Mouse (Mus musculus): ENCODE measurements around the gene Tmem95. TPM values are rescaled to one million over a fixed set of nuclear protein-coding genes. Genes with fewer than 3 reads are reported as not detected.
"Not testable (repeated sequence)": the region's sequence is repeated elsewhere in the genome, so short reads cannot be mapped to it uniquely, and the experiment has no call there.

Tmem95 gene
- polyA plus RNA-seq, 1 experiment from 2014 or later, result not detected

DNA sequence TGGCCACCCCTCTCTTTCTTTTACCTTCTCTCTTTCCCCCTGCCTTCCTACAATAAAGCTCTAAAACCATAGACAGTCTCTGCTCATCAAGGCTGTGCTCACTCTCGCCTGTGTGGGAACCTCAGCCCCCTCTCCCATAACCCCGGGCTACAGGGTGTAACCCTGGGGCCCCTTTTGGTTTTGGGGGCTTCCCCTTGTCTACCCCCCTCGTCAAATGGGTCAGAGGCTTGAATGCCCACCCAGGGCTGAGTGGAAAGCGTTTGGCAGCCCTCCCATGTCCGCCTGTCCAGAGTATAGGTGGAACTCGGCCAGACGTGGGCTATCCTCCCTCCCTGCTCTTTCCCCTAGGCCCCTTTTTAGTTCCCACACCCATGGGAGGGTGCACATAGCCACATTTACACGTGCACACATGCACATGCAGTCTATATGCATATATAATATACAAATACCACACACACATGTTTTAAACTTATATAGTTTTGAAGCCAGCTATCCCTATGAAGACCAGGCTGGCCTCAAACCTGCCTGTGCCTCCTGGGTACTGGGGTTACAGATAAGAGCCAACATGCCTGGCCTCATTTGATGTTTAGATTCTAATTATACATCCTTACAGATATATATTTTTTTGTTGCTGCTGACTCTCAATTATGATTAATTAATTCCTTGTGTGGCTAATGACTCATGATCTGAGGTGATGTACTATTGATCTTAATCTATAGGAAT is 13.5 kb downstream of the Tmem95 start:
- WGBS, result 46% methylated on average over 8 of the region's 8 CpGs
- Histone ChIP-seq H3K9me3 (ENCODE audit: control insufficient read depth, low read length) (no peaks in the 10 kb centered on the region), H3K4me3 (ENCODE audit: control insufficient read depth in 1 of 2, insufficient read depth in 1 of 2, low read depth in 1 of 2, low read length in 2 of 2) (no peak overlapping the region), H3K4me1 (ENCODE audit: control insufficient read depth in 2 of 2, insufficient read depth in 2 of 2, low read length in 2 of 2) (peaks cover 2 to 5% of the 10 kb centered on the region in 2 experiments; a peak in 3 of 4 replicates), H3K9ac (ENCODE audit: low read length) (no peak overlapping the region), H3K27me3 (ENCODE audit: control insufficient read depth, insufficient read depth, low read length) (no peaks in the 10 kb centered on the region), H3K27ac (replicated peaks in 1 of 2; ENCODE audit: control insufficient read depth in 1 of 2, insufficient read depth in 1 of 2, low read depth in 2 of 2, low read length in 2 of 2) (peak overlapping the region in 1 of 2 experiments; percentile 53; a peak in 1 of 4 replicates), H3K36me3 (ENCODE audit: control insufficient read depth, insufficient read depth, low read length) (no peaks in the 10 kb centered on the region), H3K4me2 (ENCODE audit: low read length) (no peak overlapping the region)
- ATAC-seq (ENCODE audit: insufficient number of reproducible peaks, insufficient read depth, low FRiP score, low read depth), result no peak

DNA sequence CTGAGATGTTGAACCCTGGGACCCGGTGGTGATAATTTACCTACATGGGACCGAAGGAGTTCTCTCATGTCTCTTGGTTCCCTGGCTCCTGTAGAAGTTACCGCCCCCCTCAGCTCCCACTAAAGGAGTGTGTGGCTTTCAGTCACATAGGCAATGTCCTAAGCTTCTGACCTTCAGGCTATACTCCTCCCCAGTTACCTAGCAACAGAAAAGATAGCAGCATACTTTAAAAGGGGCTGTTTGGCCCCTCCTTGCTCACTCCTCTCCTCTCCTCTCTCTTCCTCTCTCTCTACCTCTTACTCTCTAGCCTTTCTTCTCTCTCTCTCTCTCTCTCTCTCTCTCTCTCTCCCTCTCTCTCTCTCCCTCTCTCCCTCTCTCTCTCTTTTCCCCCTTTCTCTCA is 14.1 kb downstream of the Tmem95 start:
- H3K27ac ChIP-seq (replicated peaks in 1 of 2; ENCODE audit: control insufficient read depth in 1 of 2, insufficient read depth in 1 of 2, low read depth in 2 of 2, low read length in 2 of 2), result peak overlapping the region in 1 of 2 experiments; percentile 53; a peak in 2 of 4 replicates
- not testable (repeated sequence) for ATAC-seq (ENCODE audit: insufficient number of reproducible peaks, insufficient read depth, low FRiP score, low read depth); H3K9ac ChIP-seq (ENCODE audit: low read length); H3K4me2 ChIP-seq (ENCODE audit: low read length); H3K9me3 ChIP-seq (ENCODE audit: control insufficient read depth, low read length); H3K4me3 ChIP-seq (ENCODE audit: control insufficient read depth in 1 of 2, insufficient read depth in 1 of 2, low read depth in 1 of 2, low read length in 2 of 2); H3K27me3 ChIP-seq (ENCODE audit: control insufficient read depth, insufficient read depth, low read length); H3K36me3 ChIP-seq (ENCODE audit: control insufficient read depth, insufficient read depth, low read length); H3K4me1 ChIP-seq (ENCODE audit: control insufficient read depth in 2 of 2, insufficient read depth in 2 of 2, low read length in 2 of 2)
- 65% methylated on average over 3 of the region's 3 CpGs for WGBS

DNA sequence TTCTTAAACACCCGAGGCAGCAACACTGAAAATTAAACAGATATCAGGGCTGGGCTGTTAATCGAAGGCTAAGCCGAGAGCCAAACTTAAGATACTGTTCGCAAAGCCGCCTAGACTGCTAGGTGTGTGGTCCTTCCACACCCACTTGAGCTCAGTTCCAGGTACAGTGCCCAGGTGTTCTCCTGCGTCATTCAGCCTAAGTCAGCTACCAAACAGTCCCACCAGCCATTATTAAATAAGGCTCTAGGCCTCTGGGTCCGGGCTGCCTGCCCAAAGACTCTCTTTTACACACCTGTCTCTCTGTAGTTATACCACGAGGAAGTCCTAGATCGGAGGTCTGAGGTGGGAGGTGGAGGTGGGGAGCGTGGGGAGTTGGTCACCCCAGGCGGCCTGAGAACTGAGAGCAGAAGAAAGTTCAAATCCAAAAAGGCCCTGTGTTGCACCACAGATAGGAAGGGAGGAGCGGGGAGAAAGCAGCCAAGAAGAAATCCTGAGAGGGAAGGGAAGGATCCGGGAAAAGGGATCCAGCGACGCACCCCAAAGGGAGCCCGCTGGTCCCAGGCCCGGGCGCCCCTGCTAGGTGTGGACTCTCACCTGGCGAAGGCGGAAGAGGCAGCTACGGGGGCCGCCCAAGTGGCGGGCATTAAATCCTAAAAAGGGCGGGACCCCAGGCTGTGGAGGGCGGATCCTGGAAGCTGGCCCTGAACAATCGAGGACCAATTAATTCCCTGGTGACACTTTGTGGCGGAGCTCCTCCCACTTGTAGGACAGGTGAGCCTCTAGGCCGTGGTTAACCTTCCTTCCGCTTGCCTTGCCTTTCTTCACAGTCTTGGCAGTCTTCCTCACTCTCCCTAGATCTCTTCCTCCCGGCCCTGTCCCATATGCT is 19.5 kb downstream of the Tmem95 start, which contains the start of gene Tnk1:
TSS of gene Tnk1 (minus strand) at position 618 of the 886 bp plus-strand sequence.
- Histone ChIP-seq H3K4me1 (ENCODE audit: control insufficient read depth in 2 of 2, insufficient read depth in 2 of 2, low read length in 2 of 2) (peaks cover 4 to 6% of the 10 kb centered on the region in 2 experiments; a peak in 2 of 4 replicates), H3K4me3 (ENCODE audit: control insufficient read depth in 1 of 2, insufficient read depth in 1 of 2, low read depth in 1 of 2, low read length in 2 of 2) (no peak within 1 kb of the TSS), H3K4me2 (ENCODE audit: low read length) (no peak within 1 kb of the TSS), H3K9me3 (ENCODE audit: control insufficient read depth, low read length) (no peaks in the 10 kb centered on the region), H3K27ac (replicated peaks in 1 of 2; ENCODE audit: control insufficient read depth in 1 of 2, insufficient read depth in 1 of 2, low read depth in 2 of 2, low read length in 2 of 2) (no peak within 1 kb of the TSS), H3K27me3 (ENCODE audit: control insufficient read depth, insufficient read depth, low read length) (peaks cover 17% of the 10 kb centered on the region), H3K9ac (ENCODE audit: low read length) (no peak within 1 kb of the TSS), H3K36me3 (ENCODE audit: control insufficient read depth, insufficient read depth, low read length) (no peaks in the 10 kb centered on the region)
- ATAC-seq (ENCODE audit: insufficient number of reproducible peaks, insufficient read depth, low FRiP score, low read depth), result no peak
- whole genome bisulfite sequencing, result 27% methylated on average over 30 of the region's 30 CpGs

DNA sequence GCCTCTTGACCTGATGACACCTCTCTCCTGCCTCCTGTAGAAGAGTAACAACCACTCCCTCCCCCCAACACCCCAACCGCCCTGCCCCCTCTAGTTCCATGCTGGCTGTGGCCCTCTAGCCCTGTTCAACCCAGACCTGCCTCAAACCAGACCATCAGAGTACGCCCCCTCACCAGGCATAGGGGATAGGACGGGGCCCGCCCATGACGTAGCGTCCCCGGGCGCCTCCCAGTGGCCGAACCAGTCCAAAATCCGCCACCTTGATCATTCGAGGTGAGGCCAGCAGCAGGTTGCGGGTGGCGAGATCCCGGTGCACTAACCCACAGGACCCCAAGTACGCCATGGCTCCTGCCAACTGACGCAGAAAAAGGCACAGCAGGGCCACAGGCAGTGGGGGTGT is 22.5 kb downstream of the Tmem95 start:
- Histone ChIP-seq H3K36me3 (ENCODE audit: control insufficient read depth, insufficient read depth, low read length) (peaks cover 15% of the 10 kb centered on the region), H3K4me3 (ENCODE audit: control insufficient read depth in 1 of 2, insufficient read depth in 1 of 2, low read depth in 1 of 2, low read length in 2 of 2) (no peak overlapping the region), H3K9me3 (ENCODE audit: control insufficient read depth, low read length) (no peaks in the 10 kb centered on the region), H3K4me2 (ENCODE audit: low read length) (0 out of 2 replicates have a peak overlapping the region, but pooled peaks have one; percentile 6), H3K4me1 (ENCODE audit: control insufficient read depth in 2 of 2, insufficient read depth in 2 of 2, low read length in 2 of 2) (peaks cover 4 to 6% of the 10 kb centered on the region in 2 experiments; a peak in 2 of 4 replicates), H3K27ac (replicated peaks in 1 of 2; ENCODE audit: control insufficient read depth in 1 of 2, insufficient read depth in 1 of 2, low read depth in 2 of 2, low read length in 2 of 2) (no peak overlapping the region), H3K9ac (ENCODE audit: low read length) (no peak overlapping the region), H3K27me3 (ENCODE audit: control insufficient read depth, insufficient read depth, low read length) (peaks cover 17% of the 10 kb centered on the region)
- ATAC-seq (ENCODE audit: insufficient number of reproducible peaks, insufficient read depth, low FRiP score, low read depth), result no peak
- WGBS, result 19% methylated on average over 16 of the region's 16 CpGs

DNA sequence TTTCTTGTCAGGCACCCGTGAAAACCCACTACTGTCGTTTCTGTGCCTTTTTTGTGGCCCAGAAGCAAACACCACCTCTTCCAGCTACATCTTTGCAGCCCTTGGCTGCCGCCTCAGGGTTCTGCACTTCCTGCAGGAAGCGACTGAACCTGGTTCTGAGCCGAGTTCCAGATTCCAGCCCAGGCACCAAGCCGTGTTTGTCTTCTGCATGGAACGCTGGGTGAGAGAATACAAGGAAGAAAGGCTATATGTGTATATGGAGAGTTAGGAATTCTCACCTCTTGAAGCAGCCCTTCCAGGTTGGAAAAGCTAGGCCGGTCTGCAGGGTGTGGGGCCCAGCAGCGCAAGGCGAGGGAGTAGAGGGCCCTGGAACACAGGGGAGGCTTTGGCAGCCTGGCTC is 23.1 kb downstream of the Tmem95 start:
- WGBS, result 74% methylated on average over 10 of the region's 10 CpGs
- Histone ChIP-seq H3K27ac (replicated peaks in 1 of 2; ENCODE audit: control insufficient read depth in 1 of 2, insufficient read depth in 1 of 2, low read depth in 2 of 2, low read length in 2 of 2) (no peak overlapping the region), H3K4me1 (ENCODE audit: control insufficient read depth in 2 of 2, insufficient read depth in 2 of 2, low read length in 2 of 2) (peaks cover 4 to 6% of the 10 kb centered on the region in 2 experiments; a peak in 2 of 4 replicates), H3K4me3 (ENCODE audit: control insufficient read depth in 1 of 2, insufficient read depth in 1 of 2, low read depth in 1 of 2, low read length in 2 of 2) (no peak overlapping the region), H3K9ac (ENCODE audit: low read length) (no peak overlapping the region), H3K36me3 (ENCODE audit: control insufficient read depth, insufficient read depth, low read length) (peaks cover 22% of the 10 kb centered on the region), H3K9me3 (ENCODE audit: control insufficient read depth, low read length) (no peaks in the 10 kb centered on the region), H3K4me2 (ENCODE audit: low read length) (no peak overlapping the region), H3K27me3 (ENCODE audit: control insufficient read depth, insufficient read depth, low read length) (peaks cover 17% of the 10 kb centered on the region)
- no peak for ATAC-seq (ENCODE audit: insufficient number of reproducible peaks, insufficient read depth, low FRiP score, low read depth)

DNA sequence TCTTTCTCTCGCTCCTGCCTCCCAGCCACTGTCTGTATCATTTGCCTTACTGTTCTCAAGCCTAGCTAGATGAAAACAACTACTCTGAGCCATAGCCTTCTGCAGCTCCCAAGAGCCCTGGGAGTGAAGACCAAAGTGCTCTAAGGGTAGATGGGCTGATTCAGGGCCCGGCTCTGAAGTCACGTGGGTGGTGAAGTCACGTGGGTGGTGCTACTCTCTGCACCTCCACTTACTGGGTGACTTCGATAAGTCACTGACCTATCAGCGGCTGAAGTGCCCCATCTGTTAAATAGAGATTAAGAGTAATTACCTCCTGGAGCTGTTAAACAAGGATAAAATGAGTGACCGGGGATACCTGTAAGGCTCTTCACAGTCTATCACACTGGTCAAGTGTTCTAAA is 23.8 kb downstream of the Tmem95 start:
- 27% methylated on average over 7 of the region's 7 CpGs for WGBS
- no peak overlapping the region for H3K27ac ChIP-seq (replicated peaks in 1 of 2; ENCODE audit: control insufficient read depth in 1 of 2, insufficient read depth in 1 of 2, low read depth in 2 of 2, low read length in 2 of 2)
- H3K27me3 ChIP-seq (ENCODE audit: control insufficient read depth, insufficient read depth, low read length), result peaks cover 16% of the 10 kb centered on the region
- H3K4me1 ChIP-seq (ENCODE audit: control insufficient read depth in 2 of 2, insufficient read depth in 2 of 2, low read length in 2 of 2), result peaks cover 4 to 6% of the 10 kb centered on the region in 2 experiments; a peak in 2 of 4 replicates
- H3K4me3 ChIP-seq (ENCODE audit: control insufficient read depth in 1 of 2, insufficient read depth in 1 of 2, low read depth in 1 of 2, low read length in 2 of 2), result no peak overlapping the region
- H3K4me2 ChIP-seq (ENCODE audit: low read length), result no peak overlapping the region
- 0 out of 2 replicates have a peak, but pooled peaks have one; percentile 9 for ATAC-seq (ENCODE audit: insufficient number of reproducible peaks, insufficient read depth, low FRiP score, low read depth)
- no peaks in the 10 kb centered on the region for H3K9me3 ChIP-seq (ENCODE audit: control insufficient read depth, low read length)
- H3K9ac ChIP-seq (ENCODE audit: low read length), result no peak overlapping the region
- peaks cover 29% of the 10 kb centered on the region for H3K36me3 ChIP-seq (ENCODE audit: control insufficient read depth, insufficient read depth, low read length)

DNA sequence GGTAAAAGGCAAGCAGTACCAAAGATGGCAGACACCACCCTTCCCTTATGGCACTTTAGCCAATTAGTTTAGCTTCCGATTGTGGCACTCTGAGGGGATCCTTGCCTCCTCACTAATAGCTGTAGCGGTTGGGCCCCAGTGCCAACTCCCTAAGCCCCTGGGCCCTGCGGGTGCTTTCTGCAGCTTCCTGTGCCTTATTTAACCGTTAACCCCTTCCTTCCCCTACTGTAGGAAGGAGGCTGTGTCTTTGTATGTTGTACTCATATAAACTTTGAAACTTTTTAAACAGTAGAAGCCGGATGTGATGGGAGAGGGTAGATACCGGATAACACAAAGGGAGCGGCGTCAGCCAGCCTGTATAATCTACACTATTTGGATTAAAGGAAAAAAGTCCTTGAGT is 27.1 kb downstream of the Tmem95 start:
- Histone ChIP-seq H3K27ac (replicated peaks in 1 of 2; ENCODE audit: control insufficient read depth in 1 of 2, insufficient read depth in 1 of 2, low read depth in 2 of 2, low read length in 2 of 2) (no peak overlapping the region), H3K9ac (ENCODE audit: low read length) (no peak overlapping the region), H3K4me3 (ENCODE audit: control insufficient read depth in 1 of 2, insufficient read depth in 1 of 2, low read depth in 1 of 2, low read length in 2 of 2) (no peak overlapping the region), H3K9me3 (ENCODE audit: control insufficient read depth, low read length) (no peaks in the 10 kb centered on the region), H3K4me1 (ENCODE audit: control insufficient read depth in 2 of 2, insufficient read depth in 2 of 2, low read length in 2 of 2) (peaks cover 15 to 18% of the 10 kb centered on the region in 2 experiments), H3K4me2 (ENCODE audit: low read length) (no peak overlapping the region), H3K36me3 (ENCODE audit: control insufficient read depth, insufficient read depth, low read length) (peaks cover 42% of the 10 kb centered on the region), H3K27me3 (ENCODE audit: control insufficient read depth, insufficient read depth, low read length) (no peaks in the 10 kb centered on the region)
- ATAC-seq (ENCODE audit: insufficient number of reproducible peaks, insufficient read depth, low FRiP score, low read depth), result no peak
- WGBS, result 74% methylated on average over 8 of the region's 8 CpGs

Data from heart, embryonic 14.5 days (tissue).